In the genomic region with DNA sequence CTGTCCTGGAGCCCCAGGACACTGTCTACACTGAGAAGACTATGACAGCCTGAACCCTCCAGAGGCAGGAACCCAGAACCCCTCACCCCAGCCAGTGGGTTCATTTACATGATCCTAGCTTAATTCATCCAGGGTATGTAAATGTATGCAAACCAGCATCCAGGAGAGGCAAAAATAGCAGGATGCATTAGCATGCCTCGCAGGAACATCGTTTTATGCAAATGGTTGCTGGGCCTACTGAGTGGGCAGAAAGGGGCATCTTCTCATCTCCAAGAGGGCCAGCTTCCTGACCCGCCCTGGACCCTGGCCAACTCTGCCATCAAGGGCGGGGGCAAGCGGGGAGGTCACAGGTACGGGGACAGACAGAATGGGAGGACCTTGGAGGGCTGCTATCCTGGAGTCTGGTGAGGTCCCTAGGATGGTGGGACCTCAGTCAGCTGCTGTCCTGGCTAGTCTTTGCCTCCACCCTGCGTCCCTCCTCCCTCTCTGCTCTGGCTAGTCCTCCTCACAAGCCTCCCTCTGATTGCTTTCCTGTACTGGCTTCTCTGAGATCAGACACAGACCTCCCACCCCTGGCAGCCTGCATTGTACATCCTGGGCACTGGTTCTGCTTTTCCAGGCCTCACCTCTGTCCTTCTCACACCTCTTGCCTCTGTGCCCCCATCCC, we compare ENCODE assay signal across 15 mouse cellular contexts. TPM values are rescaled to one million over a fixed set of nuclear protein-coding genes. Genes with fewer than 3 reads are reported as not detected.
DNase-seq lines count a peak whose midpoint lies in the region; ATAC-seq lines count a peak whose summit lies in the region.
"Had no signal": no experiment of that assay in that cellular context is flagged by ENCODE, and none has a peak within 500 bp of the region (broad histone marks: within the 10 kb centered on the region; RNA-seq: fewer than 3 reads in every experiment).

No protein-coding gene starts in this region.

- no peaks in the 10 kb centered on the region for H3K27me3 ChIP-seq in embryonic facial prominence, embryonic 11.5 days (ENCODE audit: control insufficient read depth, insufficient read depth, low read length)
- 0 out of 2 replicates have a peak, but pooled peaks cover 2% of the 10 kb centered on the region for H3K27me3 ChIP-seq in hindbrain, embryonic 13.5 days
- H3K27me3 ChIP-seq in midbrain, embryonic 16.5 days (ENCODE audit: control insufficient read depth, insufficient read depth, low read depth, low read length) = no peaks in the 10 kb centered on the region

- H3K9ac ChIP-seq in embryonic facial prominence, embryonic 11.5 days (replicated peaks; ENCODE audit: low read length) = 0 out of 2 replicates have a peak overlapping the region, but pooled peaks have one; percentile 34
- peak overlapping the region; percentile 51; the same call in 1 of the 2 replicates for H3K9ac ChIP-seq in hindbrain, embryonic 13.5 days
- H3K9ac ChIP-seq in midbrain, embryonic 16.5 days (ENCODE audit: low read depth, low read length) = peak overlapping the region; percentile 52
- H3K9ac ChIP-seq: liver, postnatal 0 days had no signal

- H3K9me3 ChIP-seq in embryonic facial prominence, embryonic 11.5 days (replicated peaks; ENCODE audit: control insufficient read depth, low read length) = no peaks in the 10 kb centered on the region
- no peaks in the 10 kb centered on the region for H3K9me3 ChIP-seq in hindbrain, embryonic 13.5 days
- H3K9me3 ChIP-seq in midbrain, embryonic 16.5 days (replicated peaks; ENCODE audit: control insufficient read depth, low read length, poor library complexity, severe bottlenecking) = no peaks in the 10 kb centered on the region

- no peaks in the 10 kb centered on the region for H3K4me1 ChIP-seq in embryonic facial prominence, embryonic 11.5 days (ENCODE audit: control insufficient read depth, insufficient read depth, low read length)
- peaks cover 59% of the 10 kb centered on the region for H3K4me1 ChIP-seq in hindbrain, embryonic 13.5 days (replicated peaks)
- H3K4me1 ChIP-seq in midbrain, embryonic 16.5 days (ENCODE audit: control insufficient read depth, insufficient read depth, low read length) = peaks cover 27% of the 10 kb centered on the region

- DNase-seq in layer of hippocampus, adult 9-11 months = peak; percentile 29
- DNase-seq in layer of hippocampus, postnatal 14 days (ENCODE audit: low spot score in 2 of 2) = no peak
- no peak for DNase-seq in embryonic facial prominence, embryonic 11.5 days (ENCODE audit: low spot score)
- no peak for DNase-seq in gastrocnemius, postnatal 4 days (ENCODE audit: low spot score in 2 of 2)
- DNase-seq in spleen, postnatal 4 days (ENCODE audit: low spot score in 2 of 2) = no peak
- no peak for DNase-seq in adrenal gland, adult (ENCODE audit: inconsistent age in 2 of 2, low spot score in 1 of 2)
- DNase-seq: kidney, adult 9 months; liver, postnatal 0 days had no signal

- 0 out of 2 replicates have a peak, but pooled peaks have one; percentile 14 for ATAC-seq in embryonic facial prominence, embryonic 11.5 days (replicated peaks; ENCODE audit: insufficient number of reproducible peaks, low FRiP score, low TSS enrichment, low read depth)
- peak; percentile 50 for ATAC-seq in hindbrain, embryonic 13.5 days (ENCODE audit: low FRiP score)
- ATAC-seq in midbrain, embryonic 16.5 days = peak; percentile 61
- ATAC-seq: liver, postnatal 0 days; Patski had no signal

- 43% methylated on average over 7 of the region's 7 CpGs for WGBS in embryonic facial prominence, embryonic 11.5 days
- 29% methylated on average over 7 of the region's 7 CpGs for WGBS in hindbrain, embryonic 13.5 days
- 38% methylated on average over 7 of the region's 7 CpGs for WGBS in midbrain, embryonic 16.5 days

- no peak overlapping the region for H3K27ac ChIP-seq in embryonic facial prominence, embryonic 11.5 days (replicated peaks; ENCODE audit: low read depth, low read length)
- H3K27ac ChIP-seq in hindbrain, embryonic 13.5 days = peak overlapping the region; percentile 83
- H3K27ac ChIP-seq in midbrain, embryonic 16.5 days (ENCODE audit: low read length) = peak overlapping the region; percentile 79

- no peak overlapping the region for H3K4me2 ChIP-seq in embryonic facial prominence, embryonic 11.5 days (ENCODE audit: low read depth, low read length)
- no peak overlapping the region for H3K4me2 ChIP-seq in hindbrain, embryonic 13.5 days
- H3K4me2 ChIP-seq in midbrain, embryonic 16.5 days (ENCODE audit: low read length) = no peak overlapping the region

- no peaks in the 10 kb centered on the region for H3K36me3 ChIP-seq in embryonic facial prominence, embryonic 11.5 days (replicated peaks; ENCODE audit: control insufficient read depth, insufficient read depth, low read depth, low read length)
- no peaks in the 10 kb centered on the region for H3K36me3 ChIP-seq in hindbrain, embryonic 13.5 days
- H3K36me3 ChIP-seq in midbrain, embryonic 16.5 days (ENCODE audit: control insufficient read depth, insufficient read depth, low read length) = no peaks in the 10 kb centered on the region

- H3K4me3 ChIP-seq in embryonic facial prominence, embryonic 11.5 days (ENCODE audit: low read depth, low read length) = no peak overlapping the region
- no peak overlapping the region for H3K4me3 ChIP-seq in hindbrain, embryonic 13.5 days
- no peak overlapping the region for H3K4me3 ChIP-seq in midbrain, embryonic 16.5 days (ENCODE audit: low read depth, low read length)

RNA-seq across cellular contexts. Expression of a gene that starts 52.2 kb away (rescaled TPM):
- not detected for total RNA-seq in layer of hippocampus, postnatal 14 days (2021)
- not detected in 2 replicates for polyA plus RNA-seq in embryonic facial prominence, embryonic 11.5 days (2014; fragmentation: Nextera tagmentation; extraction: Ambion mirVana)
- polyA plus RNA-seq in hindbrain, embryonic 13.5 days (2015; fragmentation: Nextera tagmentation; extraction: Ambion mirVana) = not detected in 2 replicates
- not detected in 2 replicates for polyA plus RNA-seq in midbrain, embryonic 16.5 days (2015; fragmentation: Nextera tagmentation; extraction: Ambion mirVana)
- total RNA-seq in gastrocnemius, postnatal 4 days (2021) = not detected
- total RNA-seq: layer of hippocampus, postnatal 10 days; megakaryocyte, adult 5-6 weeks had no signal
- polyA plus RNA-seq: heart, embryonic 14.5 days; liver, postnatal 0 days; Patski; stomach, embryonic 14.5 days had no signal
